Mouse (Mus musculus): ENCODE results near the gene Chst8. TPM values are rescaled to one million over a fixed set of nuclear protein-coding genes. Genes with fewer than 3 reads are reported as not detected.

Chst8 gene
- polyA plus RNA-seq, 1 experiment from 2014 or later, result 2.4 TPM

DNA sequence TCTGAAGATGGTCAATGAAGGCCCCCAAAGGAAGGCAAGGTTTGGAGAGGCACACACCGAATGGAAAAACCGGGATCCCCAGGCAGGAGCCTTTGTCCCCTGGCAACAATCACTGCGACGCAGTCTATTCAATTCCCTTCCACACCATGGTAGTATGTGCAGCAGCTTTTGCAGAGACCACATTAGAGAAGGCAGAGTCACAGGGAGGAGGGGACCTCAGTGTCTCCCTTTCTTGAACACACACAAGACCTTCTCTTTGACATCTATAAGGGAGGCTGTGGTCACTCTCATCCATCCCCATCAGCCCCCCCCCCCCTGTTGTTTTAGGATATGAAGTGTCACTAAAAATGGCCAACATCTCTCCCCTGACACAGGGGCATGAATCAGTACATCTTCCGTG lies 39.2 kb downstream of the Chst8 start:
- WGBS, result 81% methylated on average over 5 of the region's 5 CpGs
- Histone ChIP-seq H3K36me3 (no peaks in the 10 kb centered on the region), H3K9me3 (no peaks in the 10 kb centered on the region), H3K4me1 (no peaks in the 10 kb centered on the region), H3K9ac (no peak overlapping the region), H3K27ac (no peak overlapping the region), H3K4me2 (no peak overlapping the region), H3K4me3 (replicated peaks) (no peak overlapping the region), H3K27me3 (replicated peaks) (no peaks in the 10 kb centered on the region)
- ATAC-seq (ENCODE audit: insufficient read depth, low FRiP score, low read depth), result no peak

DNA sequence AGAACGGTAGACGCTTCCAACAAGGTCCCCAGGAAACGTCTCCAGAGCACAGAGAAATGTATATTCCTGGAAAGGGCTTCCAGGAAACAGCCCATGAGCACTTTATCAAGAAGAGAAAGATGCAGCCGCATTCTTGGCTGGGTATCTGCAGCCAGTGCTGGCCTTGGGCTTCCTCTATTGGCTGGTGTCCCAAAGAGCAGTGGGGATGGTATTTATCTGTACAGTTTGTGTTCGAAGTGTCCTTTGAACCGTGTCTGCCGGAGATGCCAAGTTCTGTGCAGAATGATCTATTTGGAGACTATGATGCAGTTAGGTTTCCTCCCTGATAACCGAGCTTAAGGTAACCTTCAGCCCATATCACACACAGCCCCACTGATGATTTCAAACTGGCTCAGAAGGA lies 43.0 kb downstream of the Chst8 start:
- WGBS, result 64% methylated on average over 8 of the region's 8 CpGs
- Histone ChIP-seq H3K36me3 (no peaks in the 10 kb centered on the region), H3K9me3 (no peaks in the 10 kb centered on the region), H3K9ac (no peak overlapping the region), H3K27ac (no peak overlapping the region), H3K4me2 (no peak overlapping the region), H3K4me3 (replicated peaks) (no peak overlapping the region), H3K27me3 (replicated peaks) (no peaks in the 10 kb centered on the region), H3K4me1 (no peaks in the 10 kb centered on the region)
- ATAC-seq (ENCODE audit: insufficient read depth, low FRiP score, low read depth), result no peak

DNA sequence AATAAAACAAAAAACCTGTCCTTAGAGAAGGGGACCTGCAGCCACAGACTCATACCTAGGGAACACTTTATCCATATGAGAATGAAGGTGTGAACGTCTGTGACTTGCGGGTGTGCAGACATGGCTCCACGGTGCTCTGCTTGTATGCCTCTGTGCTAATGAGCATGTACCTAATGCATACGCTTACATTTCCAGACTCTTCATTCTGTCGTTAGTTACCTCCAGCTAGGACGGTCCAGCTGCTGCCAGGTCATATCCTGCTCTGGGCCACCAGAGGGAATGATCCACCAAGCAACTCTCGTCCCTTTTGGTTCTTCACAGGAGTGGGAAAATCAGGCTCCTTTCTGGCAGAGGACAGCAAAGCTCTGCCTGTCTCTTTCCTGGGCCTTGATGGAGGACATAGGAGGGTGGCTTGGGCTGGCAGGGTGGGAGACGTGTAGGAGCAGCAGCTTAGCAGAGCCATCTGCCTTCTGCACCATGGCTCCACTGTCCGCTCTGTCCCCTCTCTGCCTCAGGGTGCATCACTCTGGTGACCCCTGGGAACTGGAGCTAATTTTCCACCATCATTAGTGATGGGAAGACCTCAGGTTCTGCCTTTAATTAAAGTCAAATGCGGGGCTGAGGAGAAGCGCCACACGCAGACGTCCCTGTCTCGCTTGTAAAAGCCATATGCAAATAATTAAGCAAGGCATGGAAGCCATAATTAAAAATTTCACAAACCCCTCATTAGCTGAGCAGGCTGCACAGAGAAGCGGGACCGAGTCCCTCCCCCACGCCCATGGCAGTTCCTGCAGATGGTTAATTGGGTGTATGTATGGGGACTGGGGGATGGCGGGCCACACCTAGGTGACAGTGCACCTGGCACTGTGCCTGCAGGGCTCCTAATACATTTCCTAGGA lies 48.0 kb downstream of the Chst8 start:
- Histone ChIP-seq H3K27me3 (replicated peaks) (0 out of 2 replicates have a peak, but pooled peaks cover 3% of the 10 kb centered on the region), H3K36me3 (no peaks in the 10 kb centered on the region), H3K9me3 (no peaks in the 10 kb centered on the region), H3K4me1 (no peaks in the 10 kb centered on the region), H3K4me2 (no peak overlapping the region), H3K9ac (no peak overlapping the region), H3K27ac (no peak overlapping the region), H3K4me3 (replicated peaks) (no peak overlapping the region)
- WGBS, result 76% methylated on average over 18 of the region's 18 CpGs
- no peak for ATAC-seq (ENCODE audit: insufficient read depth, low FRiP score, low read depth)

DNA sequence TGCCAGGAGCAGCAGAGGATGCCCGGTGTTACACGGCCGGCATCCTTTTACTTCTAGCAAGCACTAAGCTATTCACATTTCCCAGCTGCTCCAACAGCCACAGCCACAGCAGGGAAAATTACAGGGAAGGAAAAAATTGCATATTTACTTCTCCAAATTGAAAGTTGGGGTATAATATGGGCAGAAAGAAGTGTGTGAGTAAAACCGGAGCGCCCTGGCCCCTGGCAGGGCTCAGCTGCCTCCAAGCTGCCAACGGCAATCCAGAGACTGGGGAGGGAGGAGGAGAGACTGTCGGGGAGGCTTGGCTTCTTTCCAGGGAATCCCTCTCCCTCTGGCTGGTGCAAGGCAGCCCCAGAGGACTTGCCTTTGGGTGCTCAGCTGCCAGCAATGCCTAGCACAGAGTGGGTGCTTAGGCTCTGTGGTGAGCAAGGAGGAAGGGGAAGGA lies 53.1 kb downstream of the Chst8 start:
- Histone ChIP-seq H3K36me3 (no peaks in the 10 kb centered on the region), H3K27me3 (replicated peaks) (0 out of 2 replicates have a peak, but pooled peaks cover 3% of the 10 kb centered on the region), H3K4me2 (no peak overlapping the region), H3K27ac (no peak overlapping the region), H3K9ac (no peak overlapping the region), H3K9me3 (no peaks in the 10 kb centered on the region), H3K4me1 (no peaks in the 10 kb centered on the region), H3K4me3 (replicated peaks) (no peak overlapping the region)
- 50% methylated on average over 7 of the region's 7 CpGs for WGBS
- no peak for ATAC-seq (ENCODE audit: insufficient read depth, low FRiP score, low read depth)

DNA sequence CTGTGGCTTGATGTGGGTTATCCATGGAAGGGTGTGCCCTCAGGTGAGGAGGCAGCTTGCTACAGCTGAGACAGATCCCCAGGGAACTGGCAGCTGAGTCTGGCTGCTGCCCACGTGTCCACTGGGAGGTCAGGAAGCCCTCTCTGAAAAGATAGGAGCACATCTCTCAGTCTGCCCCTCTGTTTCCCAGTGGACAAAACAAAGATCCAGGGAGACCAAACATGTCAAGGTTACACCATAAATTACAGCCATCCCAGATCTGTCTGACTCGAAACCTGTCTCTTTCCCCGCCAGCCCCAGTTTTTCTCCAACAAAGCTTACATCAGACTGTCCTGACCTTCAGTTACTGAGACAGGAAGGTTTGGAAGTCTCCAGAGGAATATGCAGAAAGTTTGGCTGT lies 53.8 kb downstream of the Chst8 start:
- H3K4me1 ChIP-seq, result no peaks in the 10 kb centered on the region
- no peak for ATAC-seq (ENCODE audit: insufficient read depth, low FRiP score, low read depth)
- H3K9ac ChIP-seq, result no peak overlapping the region
- no peak overlapping the region for H3K4me3 ChIP-seq (replicated peaks)
- no peaks in the 10 kb centered on the region for H3K36me3 ChIP-seq
- H3K4me2 ChIP-seq, result no peak overlapping the region
- H3K27ac ChIP-seq, result no peak overlapping the region
- 48% methylated on average over 3 of the region's 3 CpGs for WGBS
- H3K27me3 ChIP-seq (replicated peaks), result 0 out of 2 replicates have a peak, but pooled peaks cover 3% of the 10 kb centered on the region
- H3K9me3 ChIP-seq, result no peaks in the 10 kb centered on the region

DNA sequence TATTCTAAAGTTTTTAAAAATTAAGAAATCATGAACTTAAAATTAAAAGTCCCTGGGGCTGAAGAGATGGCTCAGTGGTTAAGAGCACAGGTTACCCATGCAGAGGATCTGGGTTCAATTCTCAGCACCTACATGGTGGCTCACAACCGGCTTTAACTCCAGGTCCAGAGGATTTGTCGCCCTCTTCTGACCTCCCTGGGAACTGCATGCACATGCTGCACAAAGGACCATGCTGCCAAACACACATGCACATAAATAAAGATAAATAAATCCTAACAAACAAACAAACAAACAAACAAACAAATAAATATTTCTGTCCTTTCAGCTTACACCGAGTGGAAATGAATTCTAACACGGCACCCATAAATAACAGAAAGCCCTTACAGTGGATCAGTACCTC lies 55.0 kb downstream of the Chst8 start:
- H3K27ac ChIP-seq, result no peak overlapping the region
- no peak overlapping the region for H3K4me2 ChIP-seq
- WGBS, result 78% methylated on average over 4 of the region's 4 CpGs
- H3K9ac ChIP-seq, result no peak overlapping the region
- ATAC-seq (ENCODE audit: insufficient read depth, low FRiP score, low read depth), result no peak
- no peaks in the 10 kb centered on the region for H3K9me3 ChIP-seq
- H3K36me3 ChIP-seq, result no peaks in the 10 kb centered on the region
- H3K27me3 ChIP-seq (replicated peaks), result 0 out of 2 replicates have a peak, but pooled peaks cover 3% of the 10 kb centered on the region
- H3K4me3 ChIP-seq (replicated peaks), result no peak overlapping the region
- H3K4me1 ChIP-seq, result peaks cover 5% of the 10 kb centered on the region; the same call in 1 of the 2 replicates

DNA sequence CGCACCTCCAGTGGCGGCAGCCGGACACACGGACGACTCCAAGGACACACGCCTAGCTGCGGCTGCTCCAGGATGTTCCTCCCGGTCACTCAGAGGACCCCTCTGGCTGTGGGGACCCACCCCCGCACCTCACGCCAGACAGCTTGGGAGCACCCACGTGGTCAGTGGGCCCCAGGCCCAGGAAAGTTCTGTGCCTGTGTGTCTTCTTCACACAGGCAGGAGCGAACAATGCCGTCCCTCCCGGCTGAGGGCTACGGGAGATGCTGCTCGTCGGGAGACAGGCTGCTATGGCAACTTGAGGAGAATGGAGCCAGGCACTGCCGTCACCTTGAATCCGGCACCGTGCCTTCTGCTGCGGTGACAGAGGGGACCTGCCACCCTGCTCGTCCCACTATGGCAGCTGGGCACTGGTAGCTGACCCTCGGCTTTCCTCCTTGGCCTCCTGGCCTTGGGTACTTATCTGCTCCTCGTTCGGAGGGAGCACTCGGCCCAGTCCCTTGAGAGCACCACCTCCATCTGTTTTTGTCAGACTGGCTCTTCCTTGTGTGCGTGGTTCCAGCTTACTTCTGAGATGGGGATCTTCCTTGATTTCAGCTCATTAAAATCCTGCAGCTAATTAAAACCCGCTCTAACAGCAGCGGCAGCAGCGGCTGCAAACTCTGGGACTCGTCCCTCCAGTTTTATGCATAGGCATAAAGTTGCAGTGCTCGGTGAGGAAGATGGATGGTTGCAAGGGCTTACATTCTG lies 59.2 kb downstream of the Chst8 start:
- no peaks in the 10 kb centered on the region for H3K9me3 ChIP-seq
- no peak overlapping the region for H3K27ac ChIP-seq
- H3K9ac ChIP-seq, result no peak overlapping the region
- ATAC-seq (ENCODE audit: insufficient read depth, low FRiP score, low read depth), result no peak
- H3K36me3 ChIP-seq, result no peaks in the 10 kb centered on the region
- 60% methylated on average over 32 of the region's 32 CpGs for WGBS
- H3K4me1 ChIP-seq, result peaks cover 10% of the 10 kb centered on the region; the same call in 1 of the 2 replicates
- H3K4me3 ChIP-seq (replicated peaks), result no peak overlapping the region
- no peaks in the 10 kb centered on the region for H3K27me3 ChIP-seq (replicated peaks)
- no peak overlapping the region for H3K4me2 ChIP-seq

DNA sequence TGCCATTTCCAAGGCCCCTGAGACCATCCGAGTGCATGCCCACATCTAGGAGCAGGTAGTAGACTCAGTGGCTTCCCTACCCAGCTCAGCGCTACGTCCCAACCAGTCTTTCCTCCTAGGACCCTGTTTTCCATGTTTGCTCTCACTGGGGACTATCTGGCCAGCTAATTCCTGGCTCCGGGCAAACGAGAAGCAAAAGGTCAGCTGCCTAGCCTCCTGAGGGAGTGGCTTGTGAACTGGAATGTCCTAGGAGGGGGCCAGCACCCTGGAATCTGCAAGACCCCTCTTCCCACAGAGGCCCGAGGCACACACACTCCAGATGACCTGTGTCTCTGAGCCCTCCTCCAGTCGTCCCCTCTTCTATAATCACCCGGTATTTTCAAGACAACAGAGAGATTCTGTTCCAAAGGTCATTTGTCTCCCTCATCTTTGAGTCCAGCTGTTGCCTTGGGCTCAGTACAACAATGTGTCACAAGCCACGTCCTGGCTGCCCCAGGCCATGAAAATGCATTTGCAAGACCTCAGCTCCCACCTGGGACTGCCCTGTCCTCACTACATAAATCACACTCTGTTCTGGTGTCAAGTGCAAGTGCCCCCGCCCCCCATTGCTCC lies 60.3 kb downstream of the Chst8 start:
- H3K9me3 ChIP-seq, result no peaks in the 10 kb centered on the region
- H3K9ac ChIP-seq, result no peak overlapping the region
- H3K4me1 ChIP-seq, result peaks cover 10% of the 10 kb centered on the region; the same call in 1 of the 2 replicates
- 28% methylated on average over 10 of the region's 10 CpGs for WGBS
- no peaks in the 10 kb centered on the region for H3K36me3 ChIP-seq
- no peaks in the 10 kb centered on the region for H3K27me3 ChIP-seq (replicated peaks)
- H3K27ac ChIP-seq, result no peak overlapping the region
- ATAC-seq (ENCODE audit: insufficient read depth, low FRiP score, low read depth), result no peak
- H3K4me2 ChIP-seq, result no peak overlapping the region
- H3K4me3 ChIP-seq (replicated peaks), result no peak overlapping the region

DNA sequence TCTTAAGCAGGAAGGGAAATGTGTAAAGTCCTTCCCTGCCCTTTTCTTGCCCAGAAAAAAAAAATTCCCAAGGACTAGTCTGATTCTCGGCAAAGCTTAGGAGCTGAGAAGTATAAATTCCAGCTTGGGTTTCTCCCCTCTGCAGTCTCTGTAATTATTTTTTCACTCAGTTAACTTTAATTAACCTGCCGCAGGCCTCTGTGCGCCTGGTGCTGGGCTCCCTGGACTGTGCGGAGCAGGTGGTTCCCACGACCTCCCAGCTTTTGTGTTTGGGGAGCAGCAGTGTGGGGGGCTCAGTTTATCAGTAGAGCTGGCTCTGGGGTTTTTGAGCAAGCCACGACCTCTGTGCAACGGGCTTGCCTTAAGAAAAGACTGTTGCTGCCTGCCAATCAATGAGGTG lies 62.2 kb downstream of the Chst8 start:
- H3K4me3 ChIP-seq (replicated peaks), result no peak overlapping the region
- no peaks in the 10 kb centered on the region for H3K36me3 ChIP-seq
- no peak for ATAC-seq (ENCODE audit: insufficient read depth, low FRiP score, low read depth)
- H3K27me3 ChIP-seq (replicated peaks), result no peaks in the 10 kb centered on the region
- no peaks in the 10 kb centered on the region for H3K9me3 ChIP-seq
- H3K4me1 ChIP-seq, result peaks cover 15% of the 10 kb centered on the region; the same call in 1 of the 2 replicates
- no peak overlapping the region for H3K4me2 ChIP-seq
- WGBS, result 60% methylated on average over 7 of the region's 7 CpGs
- H3K27ac ChIP-seq, result no peak overlapping the region
- H3K9ac ChIP-seq, result no peak overlapping the region

DNA sequence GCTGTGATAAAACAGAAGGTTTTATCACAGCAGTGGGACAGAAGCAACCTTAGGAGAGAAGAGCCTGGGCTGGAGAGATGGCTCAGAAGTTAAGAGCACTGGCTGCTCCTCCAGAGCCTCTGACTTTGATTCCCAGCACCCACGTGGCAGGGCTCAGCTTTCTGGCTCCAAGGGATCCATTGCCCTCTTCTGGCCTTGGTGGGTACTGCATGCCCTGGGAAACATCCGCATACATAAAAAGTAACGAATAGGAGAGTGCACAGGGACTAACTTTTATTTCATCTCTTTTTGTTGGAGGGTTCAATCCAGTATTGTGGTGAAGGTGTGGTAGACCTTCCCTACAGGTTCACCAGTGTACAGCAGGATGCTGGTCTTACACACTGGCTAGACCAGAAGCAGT lies 62.8 kb downstream of the Chst8 start:
- WGBS, result 56% methylated on average over 3 of the region's 3 CpGs
- Histone ChIP-seq H3K9ac (no peak overlapping the region), H3K9me3 (no peaks in the 10 kb centered on the region), H3K27me3 (replicated peaks) (no peaks in the 10 kb centered on the region), H3K4me2 (no peak overlapping the region), H3K4me1 (peaks cover 15% of the 10 kb centered on the region; the same call in 1 of the 2 replicates), H3K36me3 (no peaks in the 10 kb centered on the region), H3K4me3 (replicated peaks) (no peak overlapping the region), H3K27ac (no peak overlapping the region)
- no peak for ATAC-seq (ENCODE audit: insufficient read depth, low FRiP score, low read depth)

DNA sequence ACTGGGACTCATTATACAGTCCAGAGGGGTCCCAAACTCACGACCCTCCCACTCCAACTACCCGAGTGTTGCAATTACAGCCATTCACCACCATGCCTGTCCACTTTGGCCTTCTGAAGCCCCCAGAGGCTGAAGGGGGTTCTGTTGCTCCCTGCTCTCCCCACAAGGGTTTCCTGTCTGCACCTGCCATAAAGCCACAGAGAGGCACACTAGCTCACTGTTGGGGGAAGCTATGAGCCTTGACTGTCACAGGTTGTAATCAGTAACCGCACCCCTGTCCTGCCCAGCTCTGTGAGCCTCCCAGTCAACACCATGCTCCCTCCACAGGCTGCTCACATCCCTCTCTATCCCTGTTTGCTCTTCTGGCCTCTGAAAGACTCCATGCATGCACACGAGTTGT lies 64.0 kb downstream of the Chst8 start:
- 61% methylated on average over 4 of the region's 4 CpGs for WGBS
- H3K4me3 ChIP-seq (replicated peaks), result no peak overlapping the region
- no peaks in the 10 kb centered on the region for H3K9me3 ChIP-seq
- no peaks in the 10 kb centered on the region for H3K36me3 ChIP-seq
- no peaks in the 10 kb centered on the region for H3K27me3 ChIP-seq (replicated peaks)
- no peak overlapping the region for H3K4me2 ChIP-seq
- no peak for ATAC-seq (ENCODE audit: insufficient read depth, low FRiP score, low read depth)
- H3K27ac ChIP-seq, result no peak overlapping the region
- no peak overlapping the region for H3K9ac ChIP-seq
- H3K4me1 ChIP-seq, result peaks cover 15% of the 10 kb centered on the region; the same call in 1 of the 2 replicates

DNA sequence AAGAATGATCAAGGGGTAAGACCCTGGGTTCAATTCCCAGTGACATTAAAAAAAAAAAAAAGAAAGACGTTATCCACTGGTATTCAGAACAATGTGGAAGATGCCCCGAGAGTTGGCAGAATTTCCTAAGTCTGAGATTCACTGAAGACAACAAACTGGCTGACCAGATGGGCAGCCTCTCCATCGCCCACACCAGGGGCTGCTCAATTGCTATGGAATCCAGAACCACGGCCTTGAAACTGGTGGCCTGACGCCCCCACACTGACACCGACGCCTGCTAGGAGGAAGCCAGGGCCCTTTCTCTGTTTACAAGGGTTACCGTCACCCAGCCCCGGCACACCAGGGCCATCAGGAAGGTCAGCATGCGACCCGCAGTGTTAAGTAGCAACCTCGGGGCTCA lies 64.8 kb downstream of the Chst8 start:
- no peaks in the 10 kb centered on the region for H3K36me3 ChIP-seq
- H3K4me1 ChIP-seq, result peaks cover 10% of the 10 kb centered on the region; the same call in 1 of the 2 replicates
- no peaks in the 10 kb centered on the region for H3K27me3 ChIP-seq (replicated peaks)
- no peak overlapping the region for H3K4me3 ChIP-seq (replicated peaks)
- no peak overlapping the region for H3K27ac ChIP-seq
- ATAC-seq (ENCODE audit: insufficient read depth, low FRiP score, low read depth), result no peak
- 63% methylated on average over 12 of the region's 12 CpGs for WGBS
- no peak overlapping the region for H3K9ac ChIP-seq
- no peak overlapping the region for H3K4me2 ChIP-seq
- H3K9me3 ChIP-seq, result no peaks in the 10 kb centered on the region

Measured in stomach, embryonic 15.5 days (tissue).